Mouse (Mus musculus) adrenal gland, postnatal 14 days (tissue): ENCODE data around the gene Card6. TPM values are rescaled to one million over a fixed set of nuclear protein-coding genes. Genes with fewer than 3 reads are reported as not detected.
A peak's percentile ranks its signal among the peaks of the same experiment; 100 is the strongest.

Experiments
- DNase-seq: peaks from one replicate; pipeline ENCODE4 v3.0.0; 2021; ENCODE audit warnings: mixed read lengths
- long read RNA-seq, 2 experiments: library from polyadenylated mRNA; stranded (forward); transcript quantifications; one replicate each; pipeline ENCODE4 v2.0.0; 2021
- total RNA-seq: library from RNA; stranded (reverse); gene quantifications from 2 replicates; pipeline ENCODE4 v1.2.3, GENCODE M21; 2021

Gene Card6
- 9.0 and 12.1 TPM in 2 replicates for total RNA-seq
- long read RNA-seq, experiment 1, partial matches to known transcripts, result 2 of 4 reads
- long read RNA-seq, experiment 1, other reads (novel, unspliced or antisense), result 1 of 4 reads
- long read RNA-seq, experiment 2, partial matches to known transcripts, result 2 of 3 reads
- long read RNA-seq, experiment 2, other reads (novel, unspliced or antisense), result 0 of 3 reads

DNA sequence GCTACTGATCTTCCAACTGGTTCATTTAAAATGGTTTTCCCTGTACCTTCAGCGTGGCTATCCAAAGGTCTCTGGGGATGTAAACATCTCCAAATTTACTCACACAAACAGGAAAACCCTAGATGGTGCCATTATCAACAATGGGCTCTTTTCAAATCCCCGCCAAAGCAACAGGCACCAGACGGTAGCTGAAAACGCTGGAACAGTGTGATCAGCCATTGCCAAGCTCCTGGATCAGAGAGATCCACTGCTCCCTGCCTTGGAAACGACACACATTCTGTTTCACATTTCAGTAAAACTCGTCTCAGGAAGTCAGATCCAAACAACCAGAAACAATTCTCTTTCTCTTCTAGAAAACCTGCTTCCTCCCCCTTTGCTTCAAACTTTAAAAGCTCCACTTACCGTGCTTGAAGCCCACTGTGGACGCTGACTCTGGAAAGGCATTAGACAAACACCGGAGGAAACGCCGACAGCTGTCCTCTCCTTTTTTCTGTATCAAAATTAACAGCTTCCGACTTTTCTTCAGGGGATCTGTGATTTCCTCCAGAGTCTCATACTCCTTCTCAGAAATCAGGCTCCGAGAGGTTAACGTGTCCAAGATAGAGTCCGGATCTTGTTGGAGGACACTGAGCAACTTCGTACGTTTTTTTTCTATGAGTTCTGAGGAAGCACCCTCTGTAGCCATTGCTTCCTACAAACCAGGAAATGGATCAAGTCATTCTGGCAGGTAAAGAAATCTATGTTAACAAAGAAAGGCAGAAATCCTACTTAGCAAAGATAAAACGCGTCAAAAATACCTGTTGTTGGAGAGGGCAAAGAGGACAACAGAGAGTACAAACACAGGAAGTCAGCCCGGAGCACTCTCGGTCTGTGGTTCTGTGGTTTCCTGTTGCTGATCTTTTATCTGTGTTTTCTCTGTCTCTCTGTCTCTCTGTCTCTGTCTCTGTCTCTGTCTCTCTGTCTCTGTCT, at the start of gene Card6:
Card6 (minus strand) TSS at position 854 of the 969 bp plus-strand sequence.
- no peak for DNase-seq

DNA sequence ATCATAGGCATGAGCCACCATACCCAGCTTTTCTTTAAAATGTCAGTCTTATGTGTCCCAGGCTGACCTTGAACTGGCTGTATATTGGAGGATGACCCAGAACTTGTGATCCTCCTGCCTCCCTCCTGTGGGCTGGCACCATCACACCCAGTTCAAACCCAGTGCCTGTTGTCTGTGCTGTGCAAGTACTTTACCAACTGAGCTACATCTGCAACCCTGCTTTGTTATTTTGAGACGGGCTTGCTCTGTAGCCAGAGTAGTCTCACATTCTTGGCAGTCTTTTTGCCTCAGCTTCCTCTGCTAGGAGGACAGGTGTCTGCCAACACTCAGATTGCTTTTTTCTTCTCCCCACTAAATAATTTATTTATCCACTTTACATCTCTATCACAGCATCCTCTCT, 49.0 kb upstream of the Card6 start:
- DNase-seq, result no peak

- DNase-seq, result no peak
Measured at GRCm38 (mm10) chr15:5156355-5156754, 48.0 kb upstream of the Card6 start.

GRCm38 (mm10) chr15:5155093-5155492, 46.8 kb upstream of the Card6 start:
- no peak for DNase-seq

DNA sequence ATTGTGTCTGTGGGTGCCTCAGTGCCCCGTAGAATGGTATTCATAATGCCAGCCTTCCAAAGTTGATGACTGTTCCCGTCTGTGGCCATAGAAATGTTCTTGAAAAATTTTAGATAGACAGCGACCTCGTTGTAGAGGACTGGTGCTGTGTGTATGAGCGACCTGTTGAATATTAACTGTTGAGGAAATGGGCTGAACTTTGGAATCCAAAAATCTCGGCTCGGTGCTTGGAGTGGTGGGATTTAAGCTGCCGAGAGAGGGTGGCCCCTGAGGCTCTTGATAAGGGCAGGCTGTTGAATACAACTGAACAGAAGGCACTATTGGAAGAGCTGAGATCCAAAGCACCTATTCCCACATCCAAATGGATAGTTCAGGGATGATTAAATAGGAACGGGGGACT, 46.3 kb upstream of the Card6 start:
- DNase-seq, result no peak

GRCm38 (mm10) chr15:5152171-5152570, 43.8 kb upstream of the Card6 start:
- no peak for DNase-seq

- DNase-seq, result peak; percentile 43
Measured at GRCm38 (mm10) chr15:5149187-5149586, 40.8 kb upstream of the Card6 start.

DNA sequence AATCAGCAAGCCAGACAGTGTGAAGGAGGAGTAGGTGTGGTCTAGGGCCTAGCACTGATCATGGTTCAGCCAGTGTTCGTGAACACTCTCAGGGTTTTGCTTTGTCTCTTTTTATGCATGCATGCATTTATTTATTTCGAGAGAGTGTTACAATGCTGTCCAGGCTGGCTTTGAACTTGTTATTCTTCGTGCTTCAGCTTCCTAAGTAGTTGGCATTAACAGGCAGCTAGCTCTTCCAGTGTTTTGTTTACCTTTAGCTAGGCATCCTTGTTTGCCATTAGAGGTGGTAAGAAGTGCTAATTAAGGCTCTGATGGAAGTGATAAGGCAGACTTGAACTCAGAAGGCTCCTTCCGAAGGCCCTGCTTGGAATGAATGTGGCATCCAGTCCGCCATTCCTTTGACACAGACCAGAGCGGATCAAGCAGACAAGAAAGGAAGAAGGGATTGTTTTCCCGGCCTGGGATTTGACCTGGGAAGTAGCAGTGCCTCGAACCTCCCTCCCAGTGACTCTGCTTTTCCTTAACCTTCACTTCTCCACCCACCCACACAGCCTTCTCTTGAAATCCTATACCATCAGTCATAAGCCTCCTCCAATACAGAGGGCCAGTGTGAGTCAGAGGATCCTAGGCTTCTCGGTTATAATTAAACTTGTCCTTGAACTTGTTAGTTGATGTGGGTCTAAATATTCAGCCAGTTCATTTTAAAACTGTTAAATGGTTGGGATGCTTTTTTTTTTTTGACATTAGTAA, 37.0 kb upstream of the Card6 start:
- no peak for DNase-seq

DNA sequence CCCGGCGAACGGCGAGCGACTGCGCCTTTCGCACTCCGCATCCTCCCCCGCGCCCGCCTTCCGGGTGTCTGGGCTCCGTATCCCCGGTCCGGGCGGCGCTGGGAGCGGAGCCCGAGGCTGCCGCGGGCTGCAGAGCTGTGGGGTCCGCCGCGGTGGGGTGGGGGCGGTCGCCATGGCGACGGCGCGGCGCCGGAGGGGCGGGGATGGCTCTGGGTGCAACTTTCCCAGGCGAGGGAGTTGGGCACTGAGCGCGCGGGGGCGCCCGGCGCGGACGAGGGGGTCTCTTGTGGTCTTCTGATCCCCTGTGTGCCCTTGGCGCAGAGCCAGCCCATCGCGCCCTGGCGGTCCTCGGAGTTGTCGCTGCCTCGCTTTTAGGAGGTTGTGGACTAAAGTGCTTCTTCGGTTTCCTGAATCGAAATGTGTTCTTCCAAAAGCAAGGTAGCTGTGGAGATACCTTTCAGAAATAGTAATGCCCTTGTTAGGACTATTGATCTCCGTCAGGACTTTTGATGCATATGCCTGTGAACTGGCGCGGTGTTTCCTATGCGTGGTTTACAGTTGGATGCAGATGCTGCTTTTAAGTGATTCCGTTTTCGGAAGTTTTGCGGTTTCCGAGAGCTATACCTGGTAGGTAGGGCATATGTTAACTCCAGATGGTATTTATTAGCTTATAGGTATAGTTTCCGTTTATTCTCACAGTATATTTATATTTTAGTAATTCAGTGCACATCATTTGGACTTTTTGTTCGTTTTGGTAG, 35.9 kb upstream of the Card6 start:
- DNase-seq, result peak; percentile 85

- DNase-seq, result peak; percentile 89
Measured at GRCm38 (mm10) chr15:5143361-5144020, 35.2 kb upstream of the Card6 start, which contains the start of gene Prkaa1. Prkaa1 (plus strand) TSS chr15:5143861.

- DNase-seq, result no peak
Measured at GRCm38 (mm10) chr15:5142714-5143113, 34.4 kb upstream of the Card6 start.

DNA sequence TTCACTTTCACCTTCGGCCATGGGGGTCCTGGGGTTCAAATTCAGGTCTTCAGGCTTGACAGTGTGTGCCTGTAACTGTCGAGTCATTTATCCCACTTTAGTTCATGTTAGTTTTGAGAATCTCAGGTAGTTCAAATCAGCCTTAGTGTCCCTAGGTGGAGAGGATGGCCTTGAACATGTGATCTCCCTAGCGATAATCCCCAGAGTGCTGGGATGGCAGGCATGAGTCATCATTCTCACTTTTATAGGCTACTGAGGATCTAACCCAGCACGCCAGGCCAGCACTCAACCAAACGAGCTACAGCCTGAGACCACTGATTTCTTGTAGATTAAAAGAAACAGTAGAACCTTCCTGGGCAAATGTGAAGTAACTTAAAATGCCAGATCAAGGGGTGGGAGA, 33.7 kb upstream of the Card6 start:
- DNase-seq, result no peak

DNA sequence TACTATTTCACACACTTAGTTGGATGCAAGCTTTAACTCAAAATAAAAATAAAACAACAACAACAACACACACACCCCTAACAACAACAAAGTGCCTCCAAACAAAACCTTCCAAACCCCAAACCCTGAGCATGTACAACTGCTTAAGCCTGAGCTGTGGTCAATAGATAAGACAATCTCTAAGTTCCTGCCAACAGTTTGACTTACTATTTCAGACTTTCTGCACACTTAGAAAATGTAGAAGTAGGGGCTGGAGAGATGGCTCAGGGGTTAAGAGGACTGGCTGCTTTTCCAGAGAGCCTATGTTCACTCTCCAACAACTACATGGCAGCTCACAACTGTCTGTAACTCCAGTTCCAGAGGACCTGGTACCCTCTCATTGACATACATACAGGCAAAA, 32.0 kb upstream of the Card6 start:
- no peak for DNase-seq

- DNase-seq, result no peak
Measured at GRCm38 (mm10) chr15:5139863-5140262, 31.5 kb upstream of the Card6 start.

DNA sequence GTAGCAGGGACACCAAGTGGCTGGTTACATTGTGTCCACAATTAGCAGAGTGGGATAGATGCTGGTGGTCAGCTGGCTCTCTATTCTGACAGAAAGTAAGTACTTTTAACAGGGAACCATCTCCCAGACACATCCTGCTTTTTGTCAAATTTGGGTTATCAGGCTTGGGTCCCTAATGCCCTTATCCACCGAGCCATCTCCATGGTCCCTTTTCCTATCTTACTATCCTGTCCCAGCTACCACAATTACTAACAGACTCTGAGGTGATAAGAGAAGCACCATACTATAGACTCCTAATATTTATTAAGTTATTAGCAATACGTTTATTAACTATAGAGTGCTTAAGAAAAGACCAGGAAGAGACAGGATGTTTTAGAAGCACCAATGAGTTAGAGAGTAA, 31.0 kb upstream of the Card6 start:
- no peak for DNase-seq

DNA sequence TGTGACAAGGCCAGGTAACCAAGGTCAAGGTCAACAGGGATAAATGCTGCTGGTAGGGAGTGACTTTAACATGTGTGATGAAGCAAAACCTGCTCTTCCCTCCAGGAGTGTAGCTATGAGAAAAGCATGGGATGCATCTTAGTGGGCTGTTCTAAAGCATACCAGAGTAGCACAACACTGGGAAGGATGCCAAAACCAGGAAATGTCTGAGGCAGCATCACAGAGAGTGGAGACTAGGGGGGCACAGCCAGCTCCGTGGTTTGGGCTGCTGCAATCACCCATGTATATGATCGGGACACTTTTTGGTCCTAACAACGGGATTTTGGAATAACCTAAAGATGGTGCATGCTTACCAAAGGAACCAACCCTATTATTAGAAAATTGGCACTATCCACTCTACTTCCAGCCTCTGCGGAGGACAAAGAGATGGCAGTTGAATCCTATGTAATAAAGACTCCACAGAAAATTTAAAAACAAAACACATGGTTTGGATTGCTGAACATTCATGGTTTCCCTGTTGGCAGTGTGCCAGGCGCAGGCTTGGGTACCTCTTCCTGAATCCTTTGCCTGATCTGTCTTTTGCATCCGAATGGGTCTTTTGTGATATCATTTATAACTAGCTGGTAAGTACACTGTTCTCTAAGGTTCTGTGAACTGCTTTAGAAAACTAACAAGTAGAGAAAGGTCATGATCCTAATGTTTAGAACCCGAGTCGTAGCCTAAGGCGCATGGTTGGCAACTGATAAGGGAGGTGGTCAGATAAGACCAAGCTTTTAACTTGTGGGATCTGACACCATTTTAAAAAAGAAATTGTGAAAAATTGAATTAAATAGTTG, 29.9 kb upstream of the Card6 start:
- DNase-seq, result no peak

DNA sequence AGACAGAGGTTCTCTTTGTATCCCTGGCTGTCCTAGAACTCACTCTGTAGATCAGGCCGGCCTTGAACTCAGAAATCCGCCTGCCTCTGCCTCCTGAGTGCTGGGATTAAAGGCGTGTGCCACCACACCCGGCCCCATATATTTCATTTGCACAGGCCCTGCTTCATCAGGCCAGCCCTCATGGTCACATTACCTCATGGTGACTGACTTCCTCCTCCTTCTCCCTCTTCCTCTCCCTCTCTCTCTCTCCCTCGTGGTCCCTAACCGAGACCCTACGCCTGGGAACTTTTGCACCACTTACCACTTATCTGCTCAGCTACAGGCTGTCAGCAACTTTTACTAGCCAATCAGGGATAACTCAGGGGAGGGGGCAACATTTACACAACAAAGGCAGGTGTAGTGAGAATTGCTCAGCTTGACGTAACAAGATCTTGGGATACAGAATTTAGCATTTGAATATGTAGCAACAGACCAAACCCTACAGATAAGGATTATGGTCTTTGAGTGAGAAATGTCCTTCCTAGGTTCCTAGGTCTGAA, 26.7 kb upstream of the Card6 start:
- no peak for DNase-seq

- DNase-seq, result no peak
Measured at GRCm38 (mm10) chr15:5134179-5134578, 25.8 kb upstream of the Card6 start.

GRCm38 (mm10) chr15:5133301-5133700, 25.0 kb upstream of the Card6 start:
- no peak for DNase-seq
